Mouse (Mus musculus): ENCODE measurements at regions not wholly inside any gene's neighbourhood (a gene's known extent, or its start where the extent isn't known, plus 50 kb on each side); places are given as distances from the start of the nearest gene placed in this dataset.

DNA sequence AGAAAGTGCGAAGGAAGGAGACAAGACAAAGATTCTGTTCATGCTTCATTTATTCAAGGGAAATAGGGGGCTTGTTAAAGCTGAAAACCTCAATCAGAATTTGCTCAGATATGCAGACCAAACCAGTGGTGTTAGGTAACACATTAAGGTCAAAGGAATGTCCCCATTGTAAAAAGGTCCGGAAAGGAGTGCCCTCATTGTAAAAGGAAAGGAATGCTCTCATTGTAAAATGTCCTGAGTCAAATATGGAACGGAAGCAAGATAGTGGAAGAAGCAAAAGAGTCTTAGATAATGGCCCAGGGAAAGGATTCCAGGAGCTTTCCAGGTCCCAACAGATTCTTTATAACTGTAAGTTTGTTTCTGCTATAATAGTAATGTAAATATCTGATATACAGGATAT lies 161.2 kb upstream of the Ddi1 start:
- Histone ChIP-seq H3K9me3 (ENCODE audit: low read length) (peaks cover 82% of the 10 kb centered on the region), H3K27me3 (ENCODE audit: insufficient read depth, low read length) (no peaks in the 10 kb centered on the region), H3K4me1 (replicated peaks; ENCODE audit: low read depth, low read length) (no peaks in the 10 kb centered on the region), H3K4me3 (replicated peaks; ENCODE audit: low read length) (no peak overlapping the region), H3K36me3 (ENCODE audit: insufficient read depth, low read length) (peaks cover 2% of the 10 kb centered on the region; the same call in 1 of the 2 replicates)
- no peak for TF ChIP-seq POU5F1 (IDR thresholded peaks at IDR 0.05; ENCODE audit: borderline replicate concordance, low read length)
- no peak for TF ChIP-seq NANOG (IDR thresholded peaks at IDR 0.05; ENCODE audit: borderline replicate concordance, low read length)
- no peak for TF ChIP-seq CTCF (conservative IDR thresholded peaks at IDR 0.05; ENCODE audit: low read length)

DNA sequence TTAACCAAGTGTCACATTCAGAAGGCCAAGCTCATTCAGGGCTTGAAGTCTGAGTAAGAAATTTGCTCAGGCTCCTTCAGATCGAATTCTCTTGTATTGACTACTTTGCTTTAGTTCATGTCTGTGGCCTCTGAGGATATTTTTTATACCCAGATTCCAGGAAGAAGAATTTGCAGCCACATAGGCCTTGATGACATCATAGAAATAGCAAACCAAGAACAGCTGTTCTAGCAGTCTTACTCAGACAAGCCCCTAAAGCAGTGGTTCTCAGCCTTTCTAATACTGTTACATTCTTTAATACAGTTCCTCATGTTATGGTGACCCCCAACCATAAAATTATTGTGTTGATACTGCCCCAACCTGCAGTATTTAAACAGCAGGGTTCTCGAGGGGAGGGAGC lies 160.8 kb upstream of the Ddi1 start:
- no peak for TF ChIP-seq CTCF (conservative IDR thresholded peaks at IDR 0.05; ENCODE audit: low read length)
- TF ChIP-seq POU5F1 (IDR thresholded peaks at IDR 0.05; ENCODE audit: borderline replicate concordance, low read length) = no peak
- no peak for TF ChIP-seq NANOG (IDR thresholded peaks at IDR 0.05; ENCODE audit: borderline replicate concordance, low read length)
- H3K9me3 ChIP-seq (ENCODE audit: low read length) = peaks cover 82% of the 10 kb centered on the region
- no peak overlapping the region for H3K4me3 ChIP-seq (replicated peaks; ENCODE audit: low read length)

More for the DNA sequence above, 160.8 kb upstream of the Ddi1 start:
- H3K36me3 ChIP-seq (ENCODE audit: insufficient read depth, low read length) = no peaks in the 10 kb centered on the region
- H3K4me1 ChIP-seq (replicated peaks; ENCODE audit: low read depth, low read length) = no peaks in the 10 kb centered on the region
- H3K27me3 ChIP-seq (ENCODE audit: insufficient read depth, low read length) = no peaks in the 10 kb centered on the region

Measured in E14TG2a.4 (cell line).